Mouse (Mus musculus) cerebellum, postnatal 25 days (tissue): ENCODE measurements around the gene Lmo2.
"Not testable (repeated sequence)": the region's sequence is repeated elsewhere in the genome, so short reads cannot be mapped to it uniquely, and the experiment has no call there.

ENCODE experiments used
- DNase-seq, 2 experiments: peaks; one replicate each; pipeline ENCODE4 v3.0.0; 2021; ENCODE audit warnings: mixed read lengths in 2 of 2

The Lmo2 gene

GRCm38 (mm10) chr2:103983146-103983545 is 25.4 kb downstream of the Lmo2 start:
- DNase-seq = no peak

- not testable (repeated sequence) for DNase-seq
These were observed 29.8 kb downstream of the Lmo2 start for GRCm38 (mm10) chr2:103987595-103987994.

GRCm38 (mm10) chr2:103989724-103990123 is 31.9 kb downstream of the Lmo2 start:
- DNase-seq = no peak

- DNase-seq = no peak
These were observed 33.5 kb downstream of the Lmo2 start for GRCm38 (mm10) chr2:103991303-103991702.

DNA sequence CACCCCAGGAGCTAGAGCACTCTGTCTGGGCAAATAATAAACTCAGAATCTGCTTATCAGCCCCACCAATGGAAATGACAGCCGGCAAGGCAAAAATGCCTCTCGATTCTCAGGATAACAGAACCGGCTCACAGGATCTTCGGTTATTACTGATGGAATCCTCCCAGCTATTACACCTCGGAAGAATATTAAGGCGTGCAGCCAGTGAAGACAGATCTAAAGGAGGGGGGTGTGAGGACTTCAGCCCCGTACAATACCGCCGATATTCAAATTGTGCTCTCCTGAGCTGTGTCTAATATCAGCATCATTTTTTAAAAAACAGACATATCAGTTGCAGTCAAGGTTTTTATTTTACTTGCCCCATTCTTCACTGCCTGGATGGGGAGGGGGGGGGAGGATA is 34.4 kb downstream of the Lmo2 start:
- no peak for DNase-seq

DNA sequence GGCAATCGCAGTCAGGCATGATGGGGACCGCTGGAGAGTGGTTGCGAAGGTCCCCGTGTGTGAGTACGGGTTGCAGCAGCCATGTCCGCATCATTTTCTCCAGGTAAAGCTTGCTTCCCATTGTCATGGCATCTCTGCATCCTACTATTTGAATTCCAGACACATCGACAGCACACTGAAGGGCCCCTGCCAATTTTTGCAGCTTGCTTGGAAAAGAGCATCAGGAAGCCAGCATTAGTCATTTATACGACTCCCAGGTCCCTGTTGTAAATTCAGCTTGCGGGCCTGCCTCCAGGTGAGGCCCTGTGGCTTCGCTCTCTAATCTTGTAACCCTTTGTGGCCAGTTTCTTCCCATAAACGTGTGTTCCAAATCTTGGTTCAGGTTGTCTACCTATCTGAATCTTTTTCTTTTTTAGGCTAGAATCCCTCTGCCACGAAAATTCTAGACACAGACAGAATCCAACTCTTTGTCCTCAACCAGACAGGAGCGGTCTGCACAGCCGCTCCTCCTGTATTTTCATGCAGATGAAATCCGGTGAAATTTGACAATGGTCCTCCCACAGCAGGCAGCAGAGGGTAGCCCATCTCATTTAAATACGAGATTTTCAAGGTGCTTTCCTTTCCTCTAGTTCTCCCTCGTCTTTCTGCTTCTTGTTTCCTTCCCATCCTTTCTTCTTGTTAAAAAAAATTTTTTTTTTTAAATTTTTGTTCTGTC is 35.0 kb downstream of the Lmo2 start:
- peak; percentile 34 to 51 for DNase-seq

DNA sequence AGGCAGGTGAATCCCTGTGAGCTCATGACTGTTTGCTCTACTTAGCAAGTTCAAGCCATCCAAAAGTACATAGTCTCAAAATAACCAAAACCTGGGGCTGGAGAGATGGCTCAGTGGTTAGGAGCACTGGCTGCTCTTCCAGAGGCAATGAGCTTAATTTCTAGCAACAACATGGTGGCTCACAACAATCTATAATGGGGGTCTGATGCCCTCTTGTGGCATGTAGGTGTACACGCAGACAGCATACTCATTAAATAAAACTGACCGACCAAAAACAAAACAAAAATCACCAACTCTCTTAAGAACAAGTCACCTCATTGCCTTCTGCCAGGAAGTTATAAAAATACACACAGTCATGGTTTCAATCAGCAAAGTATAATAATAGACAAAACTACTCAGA is 43.3 kb downstream of the Lmo2 start:
- DNase-seq = no peak

DNA sequence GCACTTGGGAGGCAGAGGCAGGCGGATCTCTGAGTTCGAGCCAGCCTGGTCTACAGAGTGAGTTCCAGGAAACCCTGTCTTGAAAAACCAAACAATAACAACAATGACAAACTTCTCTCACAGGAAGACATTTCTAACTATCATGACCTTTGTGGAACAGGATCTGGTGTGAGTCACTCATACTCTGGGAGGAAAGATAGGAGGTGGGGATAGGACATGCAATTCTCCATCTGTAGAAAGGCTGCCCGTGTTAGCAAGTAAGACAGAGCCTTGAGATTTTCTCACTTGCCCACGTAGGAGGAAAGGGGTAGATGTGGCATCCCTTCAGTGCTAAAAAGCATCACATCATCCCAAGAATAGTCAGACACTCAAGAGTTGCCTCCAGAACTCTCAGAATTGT is 44.1 kb downstream of the Lmo2 start:
- DNase-seq = no peak

- peak; percentile 58 to 75 for DNase-seq
These were observed 45.1 kb downstream of the Lmo2 start for GRCm38 (mm10) chr2:104002711-104003413.

- DNase-seq = no peak
These were observed 50.2 kb downstream of the Lmo2 start for GRCm38 (mm10) chr2:104007793-104008519.

- DNase-seq = not testable (repeated sequence)
These were observed 51.1 kb downstream of the Lmo2 start for GRCm38 (mm10) chr2:104008853-104009252.

GRCm38 (mm10) chr2:104023096-104023495 is 65.3 kb downstream of the Lmo2 start:
- DNase-seq = no peak

GRCm38 (mm10) chr2:104024656-104025055 is 66.9 kb downstream of the Lmo2 start:
- DNase-seq = no peak

- DNase-seq = peak; percentile 95 to 96
These were observed 69.8 kb downstream of the Lmo2 start, which contains the start of gene Fbxo3 for GRCm38 (mm10) chr2:104027458-104028138. Fbxo3 (plus strand) TSS chr2:104027721.

GRCm38 (mm10) chr2:104028139-104028723 is 70.4 kb downstream of the Lmo2 start, which contains the start of gene 4931422A03Rik:
4931422A03Rik (minus strand) TSS chr2:104028361.
- no peak for DNase-seq

- no peak for DNase-seq
These were observed 71.3 kb downstream of the Lmo2 start for GRCm38 (mm10) chr2:104029074-104029473.

DNA sequence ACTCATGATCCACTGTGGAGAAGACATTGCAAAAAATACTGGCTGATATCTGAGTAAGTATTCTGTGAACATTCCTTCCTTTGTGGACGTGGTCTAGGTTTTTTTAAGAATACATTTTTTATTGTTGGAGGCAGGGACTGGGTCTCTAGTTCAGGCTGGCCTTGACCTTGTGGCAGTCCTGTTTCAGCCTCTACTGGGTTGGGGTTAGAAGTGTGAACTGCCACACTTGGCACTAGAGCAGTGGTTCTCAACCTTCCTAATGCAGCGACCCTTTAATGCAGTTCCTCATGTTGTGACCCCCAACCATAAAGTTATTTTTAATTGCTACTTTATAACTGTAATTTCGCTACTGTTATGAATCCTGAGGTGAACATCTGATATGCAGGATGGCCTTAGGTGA is 72.6 kb downstream of the Lmo2 start:
- DNase-seq = no peak
